Mouse (Mus musculus) frontal cortex, postnatal 14 days (tissue): ENCODE data around the gene Wnt6.
"Not testable (repeated sequence)": the region's sequence is repeated elsewhere in the genome, so short reads cannot be mapped to it uniquely, and the experiment has no call there.

Experiments
- DNase-seq, 2 experiments: peaks; one replicate each; pipeline ENCODE4 v3.0.0; 2022; ENCODE audit warnings: low spot score in 2 of 2

The Wnt6 gene

DNA sequence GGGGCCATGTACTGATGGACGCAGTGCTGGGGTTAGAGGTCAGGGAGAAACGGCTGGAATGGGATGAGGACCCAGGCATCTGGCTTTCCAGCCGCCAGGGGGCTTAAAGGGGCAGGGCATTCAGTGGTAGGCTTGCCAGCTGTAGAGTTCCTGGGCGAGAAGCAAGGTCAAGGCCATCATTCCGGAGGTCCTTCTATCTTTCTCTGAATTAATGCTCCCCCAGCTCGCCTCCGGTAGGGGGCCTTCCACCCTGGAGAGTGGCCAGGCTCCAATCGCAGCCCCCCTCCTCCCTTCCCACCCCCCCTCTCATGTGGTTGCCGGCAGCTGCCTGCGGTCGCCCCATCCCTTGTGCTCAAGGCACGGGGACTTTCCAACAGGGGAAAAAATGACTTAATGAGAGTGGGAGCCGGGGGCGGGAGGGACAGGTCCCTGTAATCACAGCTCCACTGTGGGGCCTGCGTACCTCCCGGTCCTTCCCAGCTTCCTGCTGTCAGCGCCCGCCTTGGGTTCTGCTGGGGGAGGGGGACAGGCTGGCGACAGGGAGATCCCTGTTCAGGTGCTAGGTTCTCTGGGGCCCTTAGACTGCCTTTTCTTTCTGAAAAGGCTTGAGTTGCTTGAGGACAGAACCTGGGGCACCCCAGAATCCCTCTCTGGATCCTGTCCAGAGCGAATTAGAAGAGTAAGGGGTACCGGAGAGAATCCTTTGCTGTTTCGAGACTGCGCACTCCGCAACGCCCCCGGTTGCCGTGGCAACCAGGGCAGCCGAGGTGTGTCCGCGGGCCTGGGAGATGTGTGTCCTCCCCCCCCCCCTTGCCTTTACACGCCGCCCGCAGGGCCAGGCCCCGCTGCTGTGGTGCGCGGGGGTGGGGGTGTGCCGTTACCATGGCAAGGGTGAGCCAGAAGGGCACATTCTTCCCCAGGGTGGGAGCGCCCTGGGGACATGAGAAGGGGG is 34.9 kb downstream of the Wnt6 start:
- no peak for DNase-seq

DNA sequence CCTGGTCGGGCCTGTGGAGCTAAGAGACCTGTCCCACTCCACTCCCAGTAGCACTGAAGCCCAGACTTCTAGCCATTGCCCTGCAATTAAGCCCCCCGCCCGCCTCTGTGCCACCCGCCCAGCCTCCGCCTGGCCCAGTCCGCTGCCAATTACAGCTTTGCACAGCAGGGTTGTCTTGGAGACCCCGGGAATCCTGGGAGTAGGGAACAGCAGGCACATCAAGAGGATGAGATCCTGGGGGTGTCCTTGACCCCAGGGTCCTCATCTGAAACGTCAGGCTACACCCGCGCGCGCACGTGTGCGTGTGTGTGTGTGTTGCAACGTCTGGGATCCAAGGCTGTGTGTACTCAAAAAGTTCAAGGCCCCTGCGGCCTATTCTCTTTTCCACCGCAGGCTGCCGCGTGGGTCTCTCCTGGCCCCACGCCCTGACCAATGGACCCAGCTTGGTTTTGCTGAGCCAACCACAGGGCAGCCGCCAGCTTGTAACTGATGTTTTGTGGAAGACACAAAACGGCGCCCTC is 35.9 kb downstream of the Wnt6 start:
- DNase-seq, result no peak

DNA sequence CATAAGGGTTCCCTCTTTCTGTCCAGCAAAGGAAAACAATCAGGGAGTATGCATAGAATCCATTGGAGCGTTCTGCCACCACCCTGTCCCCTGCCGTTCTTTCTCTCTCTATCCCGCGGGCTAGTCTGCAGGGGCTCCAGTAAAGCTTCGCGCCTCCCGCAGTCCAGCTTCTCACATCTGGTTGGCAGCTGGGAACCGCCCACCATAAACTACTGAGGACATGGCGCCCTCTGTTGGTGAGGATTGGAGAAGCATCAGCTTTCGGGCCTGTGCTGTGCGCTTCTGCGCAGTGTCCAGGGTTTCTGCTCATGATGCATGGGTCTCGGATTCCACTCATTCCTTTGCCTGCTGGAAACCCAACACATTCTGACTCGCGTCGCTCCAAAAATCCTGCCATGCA is 36.4 kb downstream of the Wnt6 start:
- DNase-seq, result peak; percentile 82 to 89

DNA sequence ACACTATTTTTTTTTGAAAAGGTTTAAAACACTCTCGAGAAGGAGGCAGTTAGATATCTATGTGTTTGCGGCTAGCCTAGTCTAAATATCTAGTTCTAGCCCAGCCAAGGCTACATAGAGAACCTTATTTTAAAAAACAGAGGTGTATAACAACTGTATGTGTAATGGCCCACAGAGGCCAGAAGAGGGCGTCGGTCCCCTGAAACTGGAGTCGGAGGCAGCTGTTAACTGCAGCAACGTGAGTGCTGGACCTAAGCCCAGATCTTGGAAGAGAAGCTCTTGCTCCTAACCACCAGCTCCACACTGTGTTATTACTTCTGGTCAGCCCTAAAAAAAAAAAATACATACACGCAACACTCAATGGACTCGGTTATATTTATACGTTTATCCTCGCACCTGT is 37.3 kb downstream of the Wnt6 start:
- DNase-seq, result no peak

DNA sequence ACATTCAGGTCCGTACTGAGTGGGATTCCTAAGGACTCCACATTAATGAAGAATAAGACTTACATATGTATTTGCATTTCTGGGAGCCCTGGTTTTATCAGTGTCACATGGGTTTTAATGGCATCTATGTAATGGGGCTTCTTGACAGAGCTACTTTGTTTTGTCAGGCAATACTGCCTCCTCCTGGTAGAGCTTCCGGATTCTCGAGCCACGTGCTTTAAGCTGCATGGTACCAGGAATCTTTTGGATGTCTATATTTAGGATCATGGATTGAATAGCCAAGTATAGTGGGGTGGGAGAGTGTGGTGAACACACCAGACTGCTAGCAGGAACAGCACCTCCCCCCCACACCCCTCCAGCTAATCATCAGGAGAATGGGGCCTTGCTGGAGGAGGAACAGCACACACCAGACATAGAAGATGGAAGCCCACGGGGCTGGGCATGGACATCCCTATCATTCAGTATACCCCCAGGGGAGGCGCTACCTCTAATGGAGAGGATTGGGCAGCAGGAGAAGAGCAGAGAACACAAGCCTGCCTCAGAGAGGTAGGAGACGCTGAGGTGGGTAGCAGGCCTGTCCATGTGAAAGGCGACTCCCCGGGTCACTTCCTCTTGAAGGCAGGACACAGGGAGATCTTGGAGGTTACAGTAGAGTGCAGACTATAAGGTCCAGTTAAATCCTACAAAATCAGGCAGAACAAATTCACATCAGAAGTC is 43.4 kb downstream of the Wnt6 start:
- DNase-seq, result no peak

DNA sequence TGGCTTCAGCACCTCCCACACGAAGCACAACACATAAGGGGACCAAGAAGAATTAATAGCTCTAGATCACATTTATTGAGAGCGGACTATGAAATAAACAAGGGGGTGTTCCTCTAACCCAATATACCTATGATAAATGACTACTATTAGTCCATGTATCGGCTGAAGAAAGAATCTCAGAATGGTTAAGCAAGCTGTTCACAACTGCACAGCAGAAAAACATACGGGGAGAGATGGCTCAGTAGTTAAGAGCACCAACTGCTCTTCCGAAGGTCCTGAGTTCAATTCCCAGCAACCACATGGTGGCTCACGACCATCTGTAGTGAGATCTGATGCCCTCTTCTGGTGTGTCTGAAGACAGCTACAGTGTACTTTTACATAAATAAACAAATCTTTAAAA is 44.3 kb downstream of the Wnt6 start:
- DNase-seq, result not testable (repeated sequence)

DNA sequence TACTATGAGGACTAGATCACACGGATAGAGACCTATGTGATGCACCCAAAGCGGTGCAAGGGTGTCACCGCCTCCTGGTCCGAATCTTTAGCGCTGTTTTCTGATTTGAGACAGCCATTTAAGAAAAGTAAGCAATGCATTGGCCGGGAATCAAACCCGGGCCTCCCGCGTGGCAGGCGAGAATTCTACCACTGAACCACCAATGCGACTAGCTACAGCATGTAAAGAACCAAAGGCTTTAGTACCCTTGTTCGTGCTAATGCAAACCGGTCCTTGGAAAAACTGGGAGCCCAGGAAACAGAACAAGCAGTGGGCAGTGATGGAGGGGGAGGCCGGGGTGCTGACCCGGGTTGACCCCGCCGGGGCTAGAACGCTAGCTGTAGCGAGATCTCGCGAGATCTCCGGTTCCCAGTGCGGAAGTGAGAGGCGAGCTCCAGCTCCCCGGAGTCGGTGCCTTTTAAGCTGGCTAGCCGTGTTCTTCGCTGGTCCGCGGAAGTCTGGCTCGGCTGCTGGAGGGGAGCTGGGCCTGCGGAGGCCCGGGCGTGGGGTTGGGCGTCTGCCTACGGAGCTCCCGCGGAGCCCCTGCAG is 45.0 kb downstream of the Wnt6 start:
- peak; percentile 84 to 85 for DNase-seq

DNA sequence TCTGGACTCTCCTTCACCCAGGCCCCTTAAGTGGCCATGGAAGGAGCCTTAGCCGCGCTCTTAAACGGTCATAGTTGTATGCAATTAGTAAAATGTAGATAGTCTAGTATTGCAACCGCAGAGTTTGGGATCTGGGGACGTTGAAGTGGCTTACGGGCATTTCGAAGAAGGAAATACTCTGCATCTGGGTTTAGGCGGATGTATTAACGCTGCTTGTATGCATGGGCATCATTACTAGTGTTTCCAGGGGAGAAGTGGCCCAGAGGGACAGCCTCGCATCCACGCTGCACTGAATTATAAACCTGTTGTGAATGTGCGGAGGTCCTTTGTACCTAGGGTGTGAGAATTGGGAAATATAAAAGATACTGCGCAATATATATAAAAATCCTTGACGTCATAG is 45.5 kb downstream of the Wnt6 start:
- DNase-seq, result no peak

DNA sequence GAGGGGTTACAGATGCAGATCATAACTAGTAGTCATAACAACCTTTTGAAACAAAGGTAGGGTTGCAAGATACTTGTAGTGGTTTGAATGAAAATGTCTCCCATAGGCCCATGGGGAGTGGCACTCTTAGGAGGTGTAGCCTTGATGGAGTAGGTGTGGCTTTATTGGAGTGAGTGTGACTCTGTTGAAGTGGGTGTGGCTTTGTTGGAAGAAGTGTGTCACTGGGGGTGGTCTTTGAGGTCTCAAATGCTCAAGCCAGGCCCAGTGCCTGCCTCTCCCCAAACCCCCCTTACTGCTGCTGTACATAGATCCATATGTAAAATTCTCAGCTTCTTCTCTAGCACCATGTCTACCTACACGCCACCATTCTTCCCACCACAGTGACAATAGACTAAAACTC is 46.8 kb downstream of the Wnt6 start:
- no peak for DNase-seq

DNA sequence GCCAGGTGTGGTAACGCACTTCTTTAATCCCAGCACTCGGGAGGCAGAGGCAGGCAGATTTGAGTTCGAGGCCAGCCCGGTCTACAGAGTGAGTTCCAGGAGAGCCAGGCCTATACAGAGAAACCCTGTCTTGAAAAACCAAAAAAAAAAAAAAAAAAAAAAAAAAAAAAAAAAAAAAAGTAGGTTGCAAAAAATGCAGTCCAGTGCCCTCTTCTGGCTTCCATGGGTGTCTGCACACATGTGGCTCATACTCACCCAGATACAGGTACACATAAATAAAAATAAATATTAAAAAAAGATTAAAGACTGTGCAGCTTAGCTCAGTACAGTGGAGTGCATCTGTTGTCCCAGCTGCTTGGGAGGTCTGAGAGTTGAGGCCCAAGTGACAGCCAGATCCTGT is 51.9 kb downstream of the Wnt6 start:
- not testable (repeated sequence) for DNase-seq

DNA sequence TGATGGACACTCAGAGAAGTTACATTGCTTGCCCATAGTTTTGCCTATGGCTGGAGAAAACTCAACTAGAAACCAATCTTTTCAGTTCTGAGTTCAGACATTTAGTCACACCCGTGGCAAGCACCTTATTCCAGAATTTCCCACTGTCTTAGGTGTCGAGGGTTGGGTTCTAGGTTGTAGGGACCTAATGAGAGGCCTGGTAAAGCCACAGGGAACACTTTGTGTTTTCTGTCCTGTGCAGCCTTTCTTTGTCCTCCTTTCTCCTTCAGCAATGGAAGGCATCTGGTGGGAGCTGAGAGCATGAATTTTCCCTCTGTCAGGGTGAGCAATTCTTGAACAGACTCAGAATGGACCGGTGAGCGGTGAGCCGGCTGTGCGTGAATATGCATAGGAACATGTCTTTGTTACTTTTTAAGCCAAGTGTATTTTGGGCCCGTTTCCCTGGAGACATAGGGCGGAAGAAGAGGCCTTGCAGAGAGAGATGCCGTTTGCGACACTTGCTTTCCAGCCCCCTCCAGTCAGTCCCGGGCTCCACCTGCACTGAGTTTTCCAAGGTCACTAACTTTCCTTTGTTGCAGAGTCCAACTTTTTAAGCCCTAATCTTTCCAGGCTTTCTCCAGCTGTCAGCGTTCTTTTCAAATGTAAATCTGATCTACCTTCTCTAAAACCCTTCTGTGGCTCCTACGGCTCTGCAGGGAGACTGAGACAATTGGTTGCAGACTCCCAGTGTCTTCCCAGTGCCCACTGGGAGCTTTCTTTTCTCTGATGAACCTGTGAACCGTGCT is 53.0 kb downstream of the Wnt6 start:
- DNase-seq, result peak; percentile 47 to 56

DNA sequence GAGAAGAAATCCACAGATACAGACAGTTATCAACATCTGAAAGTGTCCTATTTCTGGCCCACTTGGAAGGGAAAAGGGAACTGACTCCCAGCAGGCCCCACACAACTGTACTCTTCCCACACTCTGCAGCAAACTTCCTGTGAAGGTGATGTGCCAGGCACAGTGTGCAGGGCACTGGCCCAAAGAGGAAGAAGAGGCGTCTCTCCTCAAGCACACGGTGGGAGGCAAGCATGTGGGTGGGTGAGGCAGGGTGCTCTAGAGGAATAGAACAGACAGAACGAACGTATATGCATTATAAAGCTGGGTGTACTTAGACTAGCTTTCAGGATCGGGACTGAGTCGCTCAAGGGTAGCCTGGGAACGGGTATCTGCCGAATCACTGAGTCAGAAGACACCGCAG is 58.4 kb downstream of the Wnt6 start:
- DNase-seq, result no peak

DNA sequence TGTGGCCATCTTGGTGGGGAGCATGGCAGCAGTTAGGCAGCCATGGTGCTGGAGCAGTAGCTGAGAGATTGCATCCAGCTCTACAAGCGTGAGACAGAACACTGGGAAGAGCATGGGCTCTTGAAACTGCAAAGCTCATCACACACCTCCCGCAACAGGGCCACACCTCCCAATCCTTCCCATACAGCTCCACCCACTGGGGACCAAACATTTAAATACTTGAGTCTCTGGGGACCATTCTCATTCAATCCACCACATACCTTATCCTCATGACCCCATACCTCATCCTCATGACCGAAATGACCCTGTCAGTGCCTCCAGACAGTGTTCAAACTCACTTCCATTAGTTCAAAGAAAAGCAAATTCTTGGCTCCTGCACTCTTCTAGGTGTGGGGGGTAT is 61.6 kb downstream of the Wnt6 start:
- DNase-seq, result no peak
